Mouse (Mus musculus) C2C12 (cell line): ENCODE results near the gene Mto1. TPM values are rescaled to one million over a fixed set of nuclear protein-coding genes. Genes with fewer than 3 reads are reported as not detected.

ENCODE experiments used
- H3K27me3 ChIP-seq: one replicate; pipeline ENCODE4 v1.6.1; 2011; ENCODE audit not compliant: control insufficient read depth, insufficient read depth, insufficient read length
- H3K36me3 ChIP-seq: one replicate; pipeline ENCODE4 v1.6.1; 2011; ENCODE audit not compliant: control insufficient read depth, insufficient read depth
- H3K4me3 ChIP-seq: one replicate; pipeline ENCODE4 v1.5.1; 2011; ENCODE audit warnings: mild to moderate bottlenecking, control low read depth; ENCODE audit not compliant: poor library complexity, insufficient read depth, severe bottlenecking
- H3K79me2 ChIP-seq: one replicate; pipeline ENCODE4 v1.6.1; 2011; ENCODE audit not compliant: control insufficient read depth, insufficient read depth
- H3K79me3 ChIP-seq: one replicate; pipeline ENCODE4 v1.6.1; 2011; ENCODE audit warnings: low read depth, control low read depth
- H3ac ChIP-seq: one replicate; pipeline ENCODE3; 2011; ENCODE audit warnings: low read depth; ENCODE audit not compliant: control insufficient read depth, insufficient read length
- CEBPB ChIP-seq: IDR thresholded peaks from one replicate; pipeline ENCODE4 v1.6.1; 2011; ENCODE audit warnings: low read depth, mild to moderate bottlenecking, control low read depth, moderate library complexity
- CTCF ChIP-seq: IDR thresholded peaks from one replicate; pipeline ENCODE4 v1.5.1; 2011; ENCODE audit not compliant: control insufficient read depth, insufficient read depth, insufficient read length
- FOSL1 ChIP-seq: IDR thresholded peaks from one replicate; pipeline ENCODE4 v1.8.0; 2011; ENCODE audit warnings: mild to moderate bottlenecking, low read length; ENCODE audit not compliant: poor library complexity, insufficient read depth, severe bottlenecking
- MAX ChIP-seq: IDR thresholded peaks from one replicate; pipeline ENCODE4 v1.6.1; 2011; ENCODE audit warnings: mild to moderate bottlenecking, control low read depth
- MYOD1 ChIP-seq: IDR thresholded peaks from one replicate; pipeline ENCODE4 v1.6.1; 2011; ENCODE audit warnings: low read depth; ENCODE audit not compliant: control insufficient read depth, insufficient read length
- MYOG ChIP-seq: IDR thresholded peaks from one replicate; pipeline ENCODE4 v1.6.1; 2011; ENCODE audit not compliant: control insufficient read depth, insufficient read length; ENCODE audit errors: extremely low read depth
- USF1 ChIP-seq: IDR thresholded peaks from one replicate; pipeline ENCODE4 v1.6.1; 2011; ENCODE audit warnings: low read depth, mild to moderate bottlenecking, control low read depth, moderate library complexity
- polyA plus RNA-seq: library from polyadenylated mRNA; unstranded; fragments of >200 nt; fragmentation: generic; extraction: Trizol; gene quantifications from one replicate; pipeline ENCODE4 v1.2.1, GENCODE M21; 2012; ENCODE audit warnings: missing spikeins

Mto1 gene
- polyA plus RNA-seq, 1 experiment: 11.2 TPM

GRCm38 (mm10) chr9:78447606-78447972 lies 419 bp upstream of the Mto1 start:
- Histone ChIP-seq H3K36me3 (peaks cover 12% of the 10 kb centered on the region), H3K4me3 (peak overlapping the region; percentile 79), H3ac (no peak overlapping the region), H3K27me3 (no peaks in the 10 kb centered on the region), H3K79me3 (peaks cover 8% of the 10 kb centered on the region), H3K79me2 (peaks cover 18% of the 10 kb centered on the region)
- TF ChIP-seq MYOG: no peak
- TF ChIP-seq MAX: no peak
- TF ChIP-seq USF1: no peak
- no peak for TF ChIP-seq FOSL1

- H3K27me3 ChIP-seq: no peaks in the 10 kb centered on the region
- TF ChIP-seq MAX (no peak), FOSL1 (no peak), MYOD1 (no peak), MYOG (no peak), CTCF (no peak), CEBPB (no peak), USF1 (no peak)
- H3ac ChIP-seq: no peak overlapping the region
- peaks cover 12% of the 10 kb centered on the region for H3K79me2 ChIP-seq
- H3K4me3 ChIP-seq: no peak overlapping the region
- peaks cover 8% of the 10 kb centered on the region for H3K79me3 ChIP-seq
- peaks cover 30% of the 10 kb centered on the region for H3K36me3 ChIP-seq
Observed at GRCm38 (mm10) chr9:78450404-78450803, 2.4 kb downstream of the Mto1 start.

GRCm38 (mm10) chr9:78451382-78451781 lies 3.4 kb downstream of the Mto1 start:
- Histone ChIP-seq H3K4me3 (no peak overlapping the region), H3K27me3 (no peaks in the 10 kb centered on the region), H3ac (no peak overlapping the region), H3K36me3 (peaks cover 30% of the 10 kb centered on the region), H3K79me2 (peaks cover 12% of the 10 kb centered on the region), H3K79me3 (peaks cover 8% of the 10 kb centered on the region)
- TF ChIP-seq CEBPB: no peak
- TF ChIP-seq MAX: no peak
- TF ChIP-seq USF1: no peak
- TF ChIP-seq MYOG: no peak

DNA sequence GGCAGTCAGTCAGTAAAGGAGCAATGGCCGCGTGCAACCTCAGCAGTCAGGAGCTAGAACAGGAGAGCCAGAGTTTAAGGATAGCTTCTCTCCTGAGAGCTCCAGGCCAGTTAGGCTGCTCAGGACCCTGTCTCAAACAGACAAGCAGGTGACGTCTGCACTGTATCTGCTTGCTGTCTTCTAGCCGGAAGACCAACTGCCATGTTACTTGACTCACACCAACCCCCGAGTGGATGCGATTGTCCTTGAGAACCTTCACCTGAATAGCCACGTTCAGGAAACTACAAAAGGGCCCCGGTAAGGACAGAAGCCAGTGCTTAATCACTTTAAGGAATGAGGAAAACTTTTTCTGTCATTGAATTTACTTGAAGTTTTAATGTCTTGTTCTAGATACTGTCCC lies 9.0 kb downstream of the Mto1 start:
- Histone ChIP-seq H3ac (no peak overlapping the region), H3K27me3 (no peaks in the 10 kb centered on the region), H3K4me3 (no peak overlapping the region), H3K79me3 (no peaks in the 10 kb centered on the region), H3K79me2 (no peaks in the 10 kb centered on the region), H3K36me3 (peaks cover 59% of the 10 kb centered on the region)
- no peak for TF ChIP-seq MYOG
- TF ChIP-seq MAX: no peak
- TF ChIP-seq MYOD1: no peak
- no peak for TF ChIP-seq FOSL1
- no peak for TF ChIP-seq CTCF
- no peak for TF ChIP-seq USF1
- no peak for TF ChIP-seq CEBPB

DNA sequence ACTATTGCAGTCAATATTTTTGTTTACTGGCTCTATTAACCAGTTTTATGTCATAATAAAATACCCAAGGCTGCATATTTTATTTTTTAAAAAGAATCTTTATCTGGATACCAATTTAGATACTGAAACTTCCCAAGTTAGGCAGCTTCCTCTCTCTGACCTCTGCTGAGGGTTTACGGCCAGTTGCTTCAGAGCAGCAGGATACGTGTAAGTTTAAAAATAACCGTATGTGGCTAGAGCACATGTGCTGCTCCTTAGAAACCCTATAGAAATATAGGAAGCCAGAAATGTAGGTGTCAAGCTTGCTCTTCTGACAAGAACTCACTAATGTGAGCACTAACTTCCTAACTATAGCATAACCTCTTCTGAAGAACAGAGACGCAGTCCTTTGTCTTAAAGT lies 15.3 kb downstream of the Mto1 start:
- no peak overlapping the region for H3ac ChIP-seq
- no peaks in the 10 kb centered on the region for H3K79me2 ChIP-seq
- H3K27me3 ChIP-seq: no peaks in the 10 kb centered on the region
- no peak overlapping the region for H3K4me3 ChIP-seq
- no peak for TF ChIP-seq CTCF
- no peak for TF ChIP-seq MYOG
- TF ChIP-seq MYOD1: no peak
- TF ChIP-seq USF1: no peak
- no peak for TF ChIP-seq MAX
- no peak for TF ChIP-seq CEBPB
- no peak for TF ChIP-seq FOSL1
- peaks cover 64% of the 10 kb centered on the region for H3K36me3 ChIP-seq
- no peaks in the 10 kb centered on the region for H3K79me3 ChIP-seq

- peaks cover 58% of the 10 kb centered on the region for H3K36me3 ChIP-seq
- no peaks in the 10 kb centered on the region for H3K27me3 ChIP-seq
- no peaks in the 10 kb centered on the region for H3K79me3 ChIP-seq
- no peak overlapping the region for H3K4me3 ChIP-seq
- no peaks in the 10 kb centered on the region for H3K79me2 ChIP-seq
- TF ChIP-seq MYOG (no peak), USF1 (no peak), CTCF (no peak), MAX (no peak), FOSL1 (no peak), CEBPB (no peak)
- no peak overlapping the region for H3ac ChIP-seq
Observed at GRCm38 (mm10) chr9:78465725-78466124, 17.7 kb downstream of the Mto1 start.
